Mouse (Mus musculus): ENCODE data around the gene Dnah17.

Gene Dnah17

DNA sequence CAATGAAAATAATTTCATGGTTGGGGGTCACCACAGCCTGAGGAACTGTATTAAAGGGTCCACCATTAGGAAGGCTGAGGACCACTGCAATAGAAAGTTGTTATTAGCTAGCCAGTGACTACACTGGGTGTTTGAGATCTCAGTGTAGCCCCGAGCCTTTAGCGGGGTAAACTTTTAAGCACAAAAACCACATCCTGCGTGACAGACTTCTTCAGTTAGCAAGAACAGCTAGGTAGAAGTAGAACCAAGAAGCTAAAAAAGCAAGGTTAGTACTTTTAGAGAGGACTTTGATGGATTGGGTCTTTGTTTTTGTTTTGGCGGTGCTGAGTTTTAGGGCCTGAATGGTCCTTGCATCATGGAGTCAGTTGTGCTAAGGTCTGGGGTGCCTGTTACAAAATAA, 13.3 kb upstream of the Dnah17 start:
- DNase-seq (ENCODE audit: low spot score): no peak

DNA sequence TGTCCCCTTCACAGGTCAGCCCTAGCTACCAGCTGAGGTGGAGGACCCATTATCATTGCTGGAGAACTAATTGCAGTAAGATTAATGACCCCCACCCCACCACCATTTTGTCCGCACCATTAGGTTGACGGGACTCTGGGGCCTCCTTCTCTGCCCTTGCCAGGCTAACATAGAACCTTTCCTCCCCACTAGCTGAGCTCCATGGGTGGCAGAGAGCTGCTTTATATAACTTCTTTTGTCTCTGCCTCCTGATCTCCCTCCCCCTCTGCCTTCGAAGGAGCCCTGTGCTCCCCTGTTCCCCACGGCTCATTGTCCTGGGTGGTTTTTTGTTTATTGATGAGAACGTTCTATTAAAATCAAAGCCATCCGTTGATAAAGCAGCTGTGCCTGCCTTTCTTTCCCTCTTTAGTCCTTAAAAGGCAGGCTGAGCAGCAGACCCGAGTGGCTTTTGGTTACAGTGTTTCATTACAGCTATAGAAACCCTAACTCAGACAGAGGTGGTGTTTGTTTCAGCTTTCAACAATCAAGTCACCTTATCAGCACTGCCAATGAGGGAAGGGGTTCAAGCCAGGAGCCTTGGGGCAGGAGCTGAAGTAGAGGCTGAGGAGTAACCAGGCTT, 12.2 kb upstream of the Dnah17 start:
- DNase-seq (ENCODE audit: low spot score): no peak

DNA sequence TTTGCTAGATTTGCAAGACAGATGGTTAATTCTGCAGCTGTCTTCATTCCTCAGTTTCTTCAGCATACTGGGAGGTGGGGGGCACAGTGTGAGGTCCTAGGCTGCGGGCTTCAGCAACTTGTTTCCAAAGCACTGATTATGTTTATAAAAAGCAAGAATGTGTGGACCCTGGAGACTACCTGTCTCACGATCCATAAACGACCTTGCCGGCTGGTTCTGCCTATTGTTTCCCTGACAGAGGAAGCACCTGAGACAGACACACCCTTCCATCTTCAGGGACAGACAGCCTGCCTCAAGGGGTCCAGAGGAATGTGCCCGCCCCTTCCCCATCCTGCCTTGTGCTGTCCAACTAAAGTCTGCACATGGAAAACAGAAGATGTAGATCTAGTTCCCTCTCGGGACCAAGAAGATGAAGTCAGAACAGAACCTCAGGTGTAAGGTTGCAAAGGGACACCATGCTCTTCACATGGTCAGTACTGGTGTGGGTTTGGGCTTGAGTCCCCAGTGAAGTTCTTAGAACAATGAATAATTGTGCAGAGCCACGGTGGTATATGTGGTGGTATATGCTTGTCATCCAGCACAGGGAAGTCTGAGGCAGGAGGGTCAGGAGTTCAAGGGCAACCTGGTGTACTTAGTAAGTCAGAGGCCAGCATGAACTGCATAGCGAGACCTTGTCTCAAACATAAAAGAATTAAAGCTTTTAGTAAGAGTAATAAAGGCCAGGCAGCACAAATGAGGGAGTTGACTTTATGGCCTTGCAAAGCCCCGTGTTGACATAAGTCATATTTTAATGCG, 10.5 kb upstream of the Dnah17 start:
- DNase-seq (ENCODE audit: low spot score): no peak

DNA sequence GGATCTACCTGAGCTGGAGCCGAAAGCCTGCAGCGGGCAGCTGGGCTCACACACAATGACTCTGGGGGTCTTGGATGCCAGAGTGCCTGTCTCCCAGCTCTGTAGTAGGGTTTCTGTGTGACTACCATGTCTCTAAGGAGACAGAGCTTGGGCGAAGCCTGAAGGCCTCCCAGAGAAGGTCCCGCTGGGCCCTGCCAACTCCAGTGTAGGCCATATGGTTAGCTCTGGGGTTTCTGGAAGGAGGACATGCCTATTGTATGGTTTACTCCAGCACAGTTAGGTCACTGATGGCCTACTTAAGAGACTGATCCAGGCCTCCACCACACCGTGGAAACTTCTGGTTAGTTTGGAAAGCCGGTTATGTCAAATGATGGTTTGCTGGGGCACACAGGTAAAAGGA, 7.9 kb upstream of the Dnah17 start:
- no peak for DNase-seq (ENCODE audit: low spot score)

DNA sequence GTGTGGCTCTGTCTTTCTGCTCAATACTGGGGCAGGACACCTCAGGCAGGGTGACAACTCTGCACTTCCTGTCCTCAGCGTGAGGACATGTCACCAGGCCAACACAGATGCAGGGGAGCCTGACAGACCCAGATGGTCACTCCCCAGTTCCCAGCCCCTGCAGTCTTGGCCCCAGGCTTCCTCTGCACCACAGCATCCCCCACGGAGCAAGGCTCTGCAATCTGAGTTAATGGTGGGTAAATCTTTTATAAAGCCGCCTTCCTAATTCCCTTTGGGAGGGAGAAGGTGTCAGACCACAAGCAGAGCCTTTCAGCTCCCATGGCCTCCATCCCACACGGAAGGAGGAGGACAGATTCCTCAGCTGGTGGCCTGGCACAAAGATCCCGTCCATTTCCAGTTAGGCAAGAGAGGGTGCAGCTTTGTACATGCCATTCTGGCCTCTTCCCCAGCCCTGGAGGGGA, 5.8 kb upstream of the Dnah17 start:
- DNase-seq (ENCODE audit: low spot score): no peak

DNA sequence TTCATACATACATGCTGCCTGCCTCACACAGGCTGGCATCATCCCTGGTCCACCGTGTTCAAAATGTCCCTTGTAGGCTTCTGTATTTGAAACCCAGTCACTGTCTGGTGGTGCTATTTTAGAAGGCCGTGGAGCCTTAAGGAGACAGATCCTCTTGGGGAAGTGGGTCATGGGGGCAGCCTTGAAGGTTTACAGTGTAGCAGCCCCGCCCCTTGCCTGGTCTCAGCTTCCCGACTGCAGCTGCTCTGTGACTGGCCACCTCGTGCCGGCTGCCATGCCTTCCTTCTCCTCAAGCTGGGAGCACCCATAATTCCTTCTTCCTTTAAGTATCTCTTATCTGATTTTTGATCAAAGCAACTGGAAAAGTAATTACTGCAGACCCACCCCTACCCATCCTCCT, 4.8 kb upstream of the Dnah17 start:
- no peak for DNase-seq (ENCODE audit: low spot score)

DNA sequence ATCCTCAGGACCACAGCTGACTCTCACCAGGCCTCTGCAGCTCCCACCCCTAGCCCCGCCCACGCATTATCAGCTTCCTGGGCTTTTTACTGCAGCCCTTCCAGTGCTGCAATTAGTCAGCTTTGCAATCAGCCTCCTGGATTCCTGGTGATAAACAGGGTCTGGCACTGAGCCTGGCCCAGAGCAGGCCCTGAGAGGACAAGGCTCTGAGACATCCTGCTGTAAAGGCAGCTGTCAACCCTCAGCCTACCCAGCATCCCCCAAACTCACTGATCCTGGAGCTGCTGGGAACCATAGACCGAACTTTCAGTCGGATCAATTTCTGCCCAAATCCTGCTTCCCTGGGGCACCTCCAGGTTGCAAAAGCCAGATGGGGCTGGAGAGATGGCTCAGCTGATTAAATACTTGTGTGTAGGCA, 3.3 kb upstream of the Dnah17 start:
- peak; percentile 23 for DNase-seq (ENCODE audit: low spot score)

DNA sequence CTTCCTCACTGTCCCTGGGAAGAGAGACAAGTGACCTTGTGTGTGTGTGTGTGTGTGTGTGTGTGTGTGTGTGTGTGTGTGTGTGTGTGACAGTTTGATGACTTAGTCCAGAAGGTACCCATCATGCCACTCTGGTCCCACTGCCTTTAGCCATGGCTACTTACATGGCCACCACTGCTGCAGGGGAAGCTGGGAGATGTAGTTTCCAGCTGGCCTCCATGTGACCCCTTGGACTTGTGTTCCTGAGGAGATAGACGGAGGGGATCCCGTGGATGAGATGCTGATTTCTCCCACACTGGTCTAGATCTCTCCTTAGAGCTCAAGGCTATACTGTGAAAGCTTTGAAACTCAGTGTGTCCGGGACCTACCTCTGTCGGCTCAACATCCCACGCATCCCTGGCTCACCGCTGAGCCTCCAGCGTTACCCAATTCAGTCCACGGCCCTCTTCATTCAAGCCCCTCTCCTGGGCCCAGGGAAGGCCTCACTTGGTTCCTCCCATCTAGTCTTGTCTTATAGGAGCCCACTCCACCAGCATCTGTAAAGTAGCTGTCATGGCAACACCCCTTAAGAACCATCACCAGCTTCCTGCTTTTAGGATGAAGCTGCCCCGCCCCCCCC, 2.8 kb upstream of the Dnah17 start:
- no peak for DNase-seq (ENCODE audit: low spot score)

DNA sequence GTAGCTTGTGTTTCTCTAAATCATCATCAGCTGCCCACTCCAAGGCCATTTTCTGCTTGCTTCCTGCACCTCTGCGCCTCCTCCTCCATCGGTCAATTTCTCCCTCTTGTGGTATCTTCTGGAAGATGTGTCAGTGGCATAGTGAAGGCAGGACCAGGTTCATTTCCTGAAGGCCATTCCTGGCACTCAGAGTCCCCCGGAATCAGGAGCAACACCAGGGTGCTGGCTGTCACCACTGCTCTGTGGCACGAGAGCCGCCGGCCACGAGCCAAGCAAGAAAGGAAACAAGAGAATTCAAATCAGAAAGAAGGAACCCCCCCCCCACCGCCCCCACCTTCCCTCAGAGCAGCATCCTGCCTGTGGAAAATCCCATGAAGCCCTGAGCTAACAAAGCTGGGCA, 1.7 kb upstream of the Dnah17 start:
- DNase-seq (ENCODE audit: low spot score): no peak

DNA sequence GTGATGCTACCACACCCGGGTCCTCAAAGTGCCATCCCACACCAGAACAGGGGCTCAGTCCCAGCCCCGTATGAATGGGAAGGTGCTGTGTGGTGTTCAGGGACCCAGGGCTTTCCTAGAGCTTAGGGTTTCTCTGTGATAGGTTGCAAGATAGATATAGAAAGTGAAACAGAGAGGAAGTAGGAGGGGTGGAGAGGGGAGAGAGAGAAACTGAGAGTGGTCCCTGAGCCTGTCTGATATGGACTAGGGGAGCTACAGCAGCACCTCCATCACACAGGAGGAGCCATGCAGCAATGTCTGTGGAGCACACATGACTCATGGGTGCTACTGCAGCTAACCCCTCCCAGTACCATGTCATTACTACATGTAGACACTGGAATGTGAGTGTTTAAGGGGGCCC, 622 bp downstream of the Dnah17 start:
- DNase-seq (ENCODE audit: low spot score): no peak

DNA sequence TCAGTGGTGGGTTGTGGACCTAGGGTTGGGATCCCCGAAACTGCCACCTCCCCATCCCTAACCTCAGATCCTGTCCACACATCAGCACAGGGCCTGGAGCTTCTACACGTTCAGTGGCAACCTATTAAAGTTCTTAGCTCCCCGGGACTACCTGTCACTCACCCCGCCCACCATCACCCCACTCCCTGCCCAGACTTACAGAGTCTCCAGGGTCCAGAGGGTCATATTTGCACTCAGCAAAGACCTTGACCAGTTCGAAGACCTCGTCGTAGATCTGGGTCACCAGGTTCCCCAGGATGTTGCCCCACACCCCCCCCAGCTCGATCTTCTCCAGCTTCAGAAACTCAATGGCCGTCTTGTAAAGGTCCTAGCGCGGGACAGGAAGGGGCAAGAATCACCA, 8.8 kb downstream of the Dnah17 start:
- DNase-seq (ENCODE audit: low spot score): no peak

DNA sequence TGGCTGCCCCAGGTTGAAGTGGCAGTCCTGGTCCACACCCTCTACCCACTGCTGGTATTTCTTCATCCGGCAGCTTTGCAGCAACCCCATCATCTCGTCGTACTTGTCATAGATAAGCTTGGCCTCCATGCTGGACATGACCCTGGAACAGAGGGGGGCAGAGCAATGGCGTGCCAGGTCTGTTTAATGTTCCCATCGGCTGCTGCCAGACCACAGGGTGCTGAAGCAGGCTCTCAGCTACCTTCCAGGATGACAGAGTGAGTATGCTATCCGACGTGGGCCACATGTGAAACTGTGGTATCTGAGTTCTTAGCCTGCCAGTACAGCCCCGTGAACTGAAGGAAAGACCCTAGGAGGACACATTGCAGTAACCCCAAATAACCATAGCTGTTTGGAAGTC, 11.7 kb downstream of the Dnah17 start:
- DNase-seq (ENCODE audit: low spot score): no peak

DNA sequence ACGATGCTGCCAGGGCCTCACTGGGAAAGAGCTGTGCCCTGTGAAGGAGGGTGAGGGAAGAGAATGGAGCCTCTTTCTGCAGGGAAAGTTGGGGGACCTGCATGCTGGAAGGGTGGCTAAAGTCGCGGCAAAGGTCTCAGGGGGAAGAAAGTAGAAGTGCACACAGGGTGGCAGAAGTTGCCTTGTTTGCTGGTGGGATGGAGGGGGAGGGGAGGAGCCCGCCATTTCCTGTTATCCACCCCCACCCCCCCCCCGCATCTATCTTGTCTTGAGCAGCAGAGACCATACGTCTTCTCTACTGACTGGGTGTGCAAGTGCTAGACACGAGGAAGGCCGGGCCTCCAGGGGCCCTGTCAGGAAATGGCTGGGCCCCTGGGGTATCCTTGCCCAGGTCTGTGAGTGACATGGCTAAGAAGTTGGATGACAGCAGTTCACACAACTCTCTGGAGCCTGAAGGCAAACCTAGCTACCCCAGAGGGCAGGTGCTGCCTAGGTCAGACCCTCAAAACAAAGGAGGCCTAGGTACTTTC, 15.8 kb downstream of the Dnah17 start:
- DNase-seq (ENCODE audit: low spot score): no peak

DNA sequence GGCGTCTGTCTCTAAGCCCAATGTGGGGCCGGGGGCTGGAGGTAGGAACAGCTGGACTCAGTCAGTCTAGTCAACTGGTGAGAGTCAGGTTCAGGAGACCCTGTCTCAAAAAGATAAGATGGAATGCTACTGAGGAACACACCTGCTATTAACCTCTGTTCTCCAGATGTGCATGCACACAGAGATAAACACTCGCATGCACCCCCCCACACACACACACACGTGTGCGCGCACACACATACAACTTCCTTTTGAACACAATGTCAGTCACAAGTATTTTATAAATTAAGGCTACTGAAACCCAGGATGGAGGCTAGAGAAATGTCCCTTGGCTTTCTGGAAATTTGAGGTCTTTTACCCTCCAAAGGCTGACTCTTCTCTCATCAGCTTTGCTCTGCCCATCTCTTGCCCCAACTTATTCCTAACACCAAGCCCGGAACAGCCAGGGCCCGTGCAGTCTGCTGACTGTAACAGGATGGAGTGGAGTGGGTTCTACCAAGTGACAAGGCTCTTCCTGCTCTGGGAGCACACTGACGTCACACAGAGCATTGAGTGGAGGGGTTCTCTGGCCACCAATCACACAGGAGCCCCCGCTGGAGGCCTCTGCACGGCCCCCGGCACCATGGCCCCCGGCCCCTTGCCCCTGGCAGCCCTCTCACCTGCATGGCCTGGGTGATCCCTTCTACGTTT, 16.8 kb downstream of the Dnah17 start:
- DNase-seq (ENCODE audit: low spot score): no peak

DNA sequence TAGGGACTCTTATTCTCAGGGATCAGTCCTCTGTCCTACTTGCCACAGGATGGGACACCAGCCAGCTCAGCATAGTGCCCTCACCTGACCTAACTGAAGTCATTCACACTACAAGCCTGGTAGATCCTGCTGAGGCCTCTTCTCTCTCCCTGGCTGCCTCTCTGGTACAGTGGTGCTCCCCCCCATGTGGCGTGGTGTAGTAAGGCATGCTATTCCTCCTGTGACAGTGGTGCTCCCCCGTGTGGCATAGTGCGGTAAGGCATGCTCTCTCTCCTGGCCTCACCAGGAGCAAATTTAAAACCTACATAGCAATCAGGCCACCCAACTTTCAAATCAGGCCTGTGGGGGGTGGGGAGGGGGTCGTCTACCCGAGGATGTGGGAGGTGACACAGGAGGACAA, 26.4 kb downstream of the Dnah17 start:
- DNase-seq (ENCODE audit: low spot score): peak; percentile 86

DNA sequence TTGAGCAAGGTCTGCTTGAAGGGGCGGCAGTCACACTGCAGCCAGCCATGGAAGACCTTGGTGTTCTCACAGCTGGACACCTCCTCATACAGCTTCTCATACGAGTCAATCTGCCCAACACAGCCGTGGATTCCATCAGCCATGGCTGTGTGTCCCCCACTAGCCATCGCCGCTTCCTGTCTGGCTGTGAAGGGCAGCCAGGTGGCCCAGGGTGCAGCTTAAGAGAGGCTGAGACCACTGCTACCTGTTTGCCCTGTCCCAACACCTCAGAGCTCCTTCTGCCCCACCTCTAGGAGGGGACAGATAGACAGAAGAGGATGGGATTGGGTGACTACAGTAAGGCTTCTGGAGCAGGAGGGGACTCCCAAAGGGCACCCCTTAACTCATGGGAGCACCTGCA, 27.1 kb downstream of the Dnah17 start:
- DNase-seq (ENCODE audit: low spot score): no peak

DNA sequence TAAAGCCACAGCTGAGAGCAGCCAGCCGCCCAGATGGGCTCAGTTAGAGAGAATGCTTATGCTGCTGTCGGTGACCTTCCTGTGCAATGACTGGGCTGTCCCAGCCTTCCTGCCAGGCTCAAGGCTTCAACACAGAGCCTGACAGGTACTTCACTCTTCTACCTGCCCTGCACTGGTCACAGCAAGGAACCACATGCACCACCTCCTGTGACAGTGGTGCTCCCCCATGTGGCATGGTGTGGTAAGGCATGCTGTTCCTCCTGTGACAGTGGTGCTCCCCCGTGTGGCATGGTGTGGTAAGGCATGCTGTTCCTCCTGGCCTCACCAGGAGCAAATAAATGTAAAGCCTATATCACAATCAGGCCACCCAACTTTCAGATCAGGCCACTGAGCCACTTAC, 27.6 kb downstream of the Dnah17 start:
- DNase-seq (ENCODE audit: low spot score): peak; percentile 90

DNA sequence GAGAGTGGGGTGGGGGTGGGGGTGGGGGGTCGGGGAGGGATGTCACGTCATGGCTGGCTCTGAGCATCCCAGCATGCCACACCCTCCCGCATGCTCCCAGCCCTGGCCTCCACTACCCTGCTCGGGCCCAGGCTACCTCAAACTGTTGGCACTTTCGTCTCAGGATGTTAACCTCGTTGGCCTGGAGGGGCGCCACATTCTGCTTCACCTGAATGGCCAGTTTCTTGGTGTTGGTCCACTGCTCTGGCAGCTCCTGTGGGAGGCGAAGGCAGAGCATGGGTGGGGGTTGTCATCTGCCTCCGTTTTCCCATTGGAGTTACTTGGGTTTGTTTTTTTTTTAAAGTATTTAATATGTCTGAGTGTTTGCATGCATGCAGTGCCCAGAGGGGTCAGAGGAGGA, 29.3 kb downstream of the Dnah17 start:
- DNase-seq (ENCODE audit: low spot score): no peak

DNA sequence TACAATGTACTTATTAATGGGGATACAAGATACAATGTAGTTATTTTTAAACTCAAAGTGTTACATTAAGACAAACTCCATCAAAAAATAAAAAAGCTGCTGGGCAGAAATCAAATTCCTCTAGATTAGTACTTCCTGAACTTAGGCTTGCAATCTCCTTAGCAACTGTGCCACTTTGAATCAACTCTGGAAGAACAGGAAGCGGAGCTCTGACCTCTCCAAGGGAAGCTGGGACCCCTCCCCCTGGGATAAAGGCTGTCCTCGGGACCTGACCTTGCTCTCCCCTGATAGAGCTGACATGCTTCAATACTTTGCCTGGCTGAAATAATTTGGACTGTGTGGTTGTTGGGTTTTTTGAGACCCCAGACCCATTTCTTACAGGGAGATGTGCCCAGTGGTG, 33.7 kb downstream of the Dnah17 start:
- DNase-seq (ENCODE audit: low spot score): no peak

DNA sequence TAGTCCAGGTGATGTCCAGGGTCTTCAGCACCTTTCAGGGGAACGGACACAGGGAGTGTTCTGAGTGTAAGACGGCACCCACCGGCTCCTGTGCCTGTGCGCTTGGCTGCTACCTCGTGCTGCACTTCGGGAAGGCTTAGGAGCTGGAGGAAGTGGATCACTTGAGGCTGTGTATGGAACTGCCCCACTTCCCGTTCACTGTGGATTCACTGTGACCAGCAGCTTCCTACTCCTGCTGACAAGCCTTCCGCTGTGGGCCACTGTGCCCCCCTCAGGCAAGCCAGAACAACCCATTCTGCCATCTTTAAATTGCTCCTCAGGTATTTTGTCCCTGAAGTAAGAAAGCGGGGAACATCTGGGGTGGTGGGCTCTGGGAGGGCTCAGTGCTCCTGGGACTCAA, 35.4 kb downstream of the Dnah17 start:
- DNase-seq (ENCODE audit: low spot score): no peak

DNA sequence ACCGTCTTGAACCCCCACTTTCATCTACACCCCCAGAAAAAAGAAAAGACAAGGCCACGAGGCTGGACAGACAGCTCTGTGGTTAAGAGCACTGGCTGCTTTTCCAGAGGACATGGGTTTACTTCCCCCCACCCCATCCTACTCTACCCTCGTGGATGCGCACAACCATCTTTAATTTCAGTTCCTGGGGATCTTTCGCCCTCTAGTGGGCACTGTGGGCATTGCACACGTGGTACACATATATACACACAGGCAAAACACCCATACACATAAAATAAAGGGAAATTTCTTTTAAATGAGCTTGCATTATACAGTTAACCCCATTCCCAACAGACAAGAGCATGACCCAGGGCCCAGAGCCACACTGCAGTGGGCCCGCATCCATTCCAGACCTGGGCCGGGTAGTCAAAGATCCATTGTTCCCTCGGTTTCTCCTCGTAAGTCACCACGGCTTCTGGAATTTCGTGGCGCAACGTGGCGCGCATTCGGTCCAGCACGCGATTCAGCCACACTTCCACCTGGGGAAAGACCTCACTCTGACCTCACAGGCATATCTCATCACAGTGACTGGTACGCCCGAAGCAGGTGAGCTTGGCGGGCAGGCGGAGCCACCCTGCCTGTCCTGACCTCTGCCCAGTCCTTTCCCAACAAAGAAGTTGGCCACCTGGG, 39.3 kb downstream of the Dnah17 start:
- DNase-seq (ENCODE audit: low spot score): no peak

DNA sequence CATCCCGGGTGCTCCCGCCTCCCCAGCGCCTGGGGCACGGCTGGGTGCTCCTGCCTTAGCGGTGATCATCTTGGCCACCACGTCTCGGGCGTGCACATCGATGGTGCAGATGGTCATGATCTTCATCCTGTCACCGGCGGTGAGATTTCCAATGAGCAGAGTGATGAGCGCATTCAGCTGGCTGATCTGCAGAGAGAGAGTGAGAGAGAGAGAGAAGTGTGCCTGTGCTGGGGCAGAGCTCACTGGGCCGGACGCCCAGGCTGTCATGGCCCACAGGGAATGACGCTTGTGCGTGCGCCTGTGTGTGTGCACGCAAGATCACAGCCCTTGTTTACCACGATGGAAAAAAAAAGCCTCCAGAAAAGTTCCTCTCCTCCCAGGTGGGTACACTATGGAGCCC, 41.5 kb downstream of the Dnah17 start:
- peak; percentile 11 for DNase-seq (ENCODE audit: low spot score)
